Mouse (Mus musculus) natural killer cell, adult 2 months (primary cell): Measurements from ENCODE around the gene Ano8.
A peak's percentile ranks its signal among the peaks of the same experiment; 100 is the strongest.
"Not testable (repeated sequence)": the region's sequence is repeated elsewhere in the genome, so short reads cannot be mapped to it uniquely, and the experiment has no call there.

ENCODE experiments used
- DNase-seq, 2 experiments: peaks; one replicate each; pipeline ENCODE4 v3.0.0; 2022; ENCODE audit warnings: low spot score in 2 of 2

Ano8 gene

DNA sequence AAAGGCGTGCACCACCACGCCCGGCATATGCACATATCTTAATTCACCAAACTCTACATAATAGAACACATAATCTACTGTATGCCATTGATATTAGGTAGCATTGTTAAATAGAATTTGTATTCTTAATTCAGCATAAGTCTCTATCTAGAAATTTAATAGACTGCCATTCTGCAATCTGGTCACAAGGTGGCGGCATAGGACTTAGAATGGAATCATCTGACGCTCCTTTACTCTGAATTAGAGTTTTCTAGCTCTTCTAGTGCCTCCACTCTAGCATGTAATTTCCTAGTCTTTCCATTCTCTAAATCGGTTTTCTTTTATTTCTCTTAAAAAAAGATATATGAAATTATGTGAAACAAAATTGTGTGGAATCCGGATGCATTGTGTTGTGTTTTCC lies 44.4 kb downstream of the Ano8 start:
- peak; percentile 54 to 62 for DNase-seq

DNA sequence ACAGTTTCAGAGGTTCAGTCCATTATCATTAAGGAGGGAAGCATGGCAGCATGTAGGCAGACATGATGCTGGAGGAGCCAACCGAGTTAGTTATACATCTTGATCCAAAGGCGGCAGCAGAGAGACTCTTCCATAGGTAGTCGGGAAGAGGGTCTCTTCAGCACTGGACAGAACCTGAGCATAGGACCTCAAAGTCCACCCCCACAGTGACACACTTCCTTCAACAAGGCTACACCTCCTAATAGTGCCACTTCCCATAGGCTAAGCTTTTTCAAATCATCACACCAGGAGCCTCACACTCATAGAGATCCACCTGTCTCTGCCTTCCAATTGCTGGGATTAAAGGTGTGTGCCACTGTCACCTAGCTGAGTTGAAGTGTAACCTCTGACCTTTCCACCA lies 48.7 kb downstream of the Ano8 start:
- DNase-seq = no peak

DNA sequence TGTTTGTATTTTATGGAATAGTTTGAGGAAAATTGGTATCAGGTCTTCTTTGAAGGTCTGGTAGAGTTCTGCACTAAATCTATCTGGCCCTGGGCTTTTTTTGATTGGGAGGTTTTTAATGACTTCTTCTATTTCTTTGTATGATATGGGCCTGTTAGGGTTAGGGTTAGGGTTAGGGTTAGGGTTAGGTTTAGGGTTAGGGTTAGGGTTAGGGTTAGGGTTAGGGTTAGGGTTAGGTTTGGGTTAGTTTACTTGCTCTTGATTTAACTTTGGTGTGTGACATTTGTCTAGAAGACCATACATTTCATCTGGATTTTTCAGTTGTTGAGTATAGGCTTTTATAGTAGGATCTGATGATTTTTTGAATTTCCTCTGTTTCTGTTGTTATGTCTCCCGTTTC lies 52.8 kb downstream of the Ano8 start:
- not testable (repeated sequence) for DNase-seq
